In genomic region chr6:143146756-143147155, GRCm38 (mm10) we compare ENCODE assay signal across 10 mouse cellular contexts. TPM values are rescaled to one million over a fixed set of nuclear protein-coding genes. Genes with fewer than 3 reads are reported as not detected.
DNase-seq lines count a peak whose midpoint lies in the region; ATAC-seq and TF ChIP-seq lines count a peak whose summit lies in the region.
"Had no signal": no experiment of that assay in that cellular context is flagged by ENCODE, and none has a peak within 500 bp of the region (broad histone marks: within the 10 kb centered on the region; RNA-seq: fewer than 3 reads in every experiment).

No protein-coding gene starts in this region.

- no peak for ATAC-seq in kidney, embryonic 14.5 days (ENCODE audit: low FRiP score, low TSS enrichment)
- ATAC-seq in liver, embryonic 16.5 days (ENCODE audit: low read depth), result peak; percentile 55
- ATAC-seq: intestine, postnatal 0 days; midbrain, embryonic 13.5 days had no signal

- no peak overlapping the region for H3K9ac ChIP-seq in kidney, embryonic 14.5 days (ENCODE audit: low read depth, low read length)
- no peak overlapping the region for H3K9ac ChIP-seq in liver, embryonic 16.5 days (ENCODE audit: low read depth, low read length)
- H3K9ac ChIP-seq: midbrain, embryonic 13.5 days had no signal

- no peak overlapping the region for H3K27ac ChIP-seq in kidney, adult 2 months (ENCODE audit: insufficient read depth, low read depth, low read length)
- H3K27ac ChIP-seq in kidney, embryonic 14.5 days (ENCODE audit: low read depth, low read length), result no peak overlapping the region
- peak overlapping the region; percentile 82 for H3K27ac ChIP-seq in bone marrow, adult 2 months (ENCODE audit: control insufficient read depth, insufficient read depth, low read depth, low read length, poor library complexity)
- H3K27ac ChIP-seq in liver, embryonic 16.5 days (ENCODE audit: low read length), result peak overlapping the region; percentile 12; the same call in 1 of the 2 replicates
- H3K27ac ChIP-seq: midbrain, embryonic 13.5 days had no signal

- TF ChIP-seq CTCF in kidney, adult 2 months (conservative IDR thresholded peaks at IDR 0.05; ENCODE audit: insufficient read depth, insufficient read length, low read depth, low read length), result no peak
- TF ChIP-seq CTCF in bone marrow, adult 2 months (IDR thresholded peaks at IDR 0.05; ENCODE audit: control insufficient read depth, insufficient read depth, low read length), result no peak

- no peak for TF ChIP-seq POLR2A in kidney, adult 2 months (IDR thresholded peaks at IDR 0.05; ENCODE audit: low read depth, low read length)
- TF ChIP-seq POLR2A in bone marrow, adult 2 months (IDR thresholded peaks at IDR 0.05; ENCODE audit: borderline replicate concordance, control insufficient read depth, low read depth, low read length), result peak; percentile 37; the same call in 1 of the 2 replicates

- peak; percentile 80 for DNase-seq in kidney, adult 2 months
- peak; percentile 75 to 82 for DNase-seq in thymus, adult 18-20 months
- DNase-seq in urinary bladder, adult 18-20 months (ENCODE audit: low spot score in 2 of 2), result no peak
- DNase-seq in urinary bladder, postnatal 10 days (ENCODE audit: low spot score), result no peak
- DNase-seq in embryo, embryonic 9.5 days (ENCODE audit: extremely low spot score), result no peak

- 36% methylated on average over 8 of the region's 8 CpGs for WGBS in kidney, adult 2 months
- 58% methylated on average over 8 of the region's 8 CpGs for WGBS in kidney, embryonic 14.5 days
- under 1% methylated on average over 8 of the region's 8 CpGs for WGBS in bone marrow, adult 2 months
- WGBS in liver, embryonic 16.5 days (ENCODE audit: insufficient replicate concordance), result 19% methylated on average over 8 of the region's 8 CpGs

- H3K4me3 ChIP-seq in kidney, adult 2 months (ENCODE audit: insufficient read depth, low read depth, low read length), result no peak overlapping the region
- H3K4me3 ChIP-seq in kidney, embryonic 14.5 days (ENCODE audit: low read length), result no peak overlapping the region
- H3K4me3 ChIP-seq in bone marrow, adult 2 months (replicated peaks; ENCODE audit: control insufficient read depth, low read depth, low read length), result no peak overlapping the region
- H3K4me3 ChIP-seq in liver, embryonic 16.5 days (ENCODE audit: low read depth, low read length), result no peak overlapping the region
- H3K4me3 ChIP-seq: midbrain, embryonic 13.5 days had no signal

- H3K9me3 ChIP-seq in kidney, embryonic 14.5 days (ENCODE audit: control insufficient read depth, low read length), result no peaks in the 10 kb centered on the region
- H3K9me3 ChIP-seq in liver, embryonic 16.5 days (replicated peaks; ENCODE audit: control insufficient read depth, low read length), result no peaks in the 10 kb centered on the region
- H3K9me3 ChIP-seq: midbrain, embryonic 13.5 days had no signal

- no peak overlapping the region for H3K4me2 ChIP-seq in kidney, embryonic 14.5 days (replicated peaks; ENCODE audit: low read depth, low read length)
- no peak overlapping the region for H3K4me2 ChIP-seq in liver, embryonic 16.5 days (ENCODE audit: low read depth, low read length)
- H3K4me2 ChIP-seq: midbrain, embryonic 13.5 days had no signal

- no peaks in the 10 kb centered on the region for H3K36me3 ChIP-seq in kidney, adult 2 months (ENCODE audit: control insufficient read depth, insufficient read depth, low read length)
- no peaks in the 10 kb centered on the region for H3K36me3 ChIP-seq in kidney, embryonic 14.5 days (ENCODE audit: control insufficient read depth, insufficient read depth, low read length)
- no peaks in the 10 kb centered on the region for H3K36me3 ChIP-seq in liver, embryonic 16.5 days (ENCODE audit: control insufficient read depth, insufficient read depth)
- H3K36me3 ChIP-seq: midbrain, embryonic 13.5 days had no signal

- peaks cover 26% of the 10 kb centered on the region; the same call in 1 of the 2 replicates for H3K4me1 ChIP-seq in kidney, adult 2 months (ENCODE audit: control insufficient read depth, insufficient read depth, low read length)
- H3K4me1 ChIP-seq in kidney, embryonic 14.5 days (ENCODE audit: control insufficient read depth, insufficient read depth, low read length), result peaks cover 8% of the 10 kb centered on the region; the same call in 1 of the 2 replicates
- peaks cover 3% of the 10 kb centered on the region; the same call in 1 of the 2 replicates for H3K4me1 ChIP-seq in bone marrow, adult 2 months (ENCODE audit: control insufficient read depth, insufficient read depth, low read length)
- no peaks in the 10 kb centered on the region; the same call in 1 of the 2 replicates for H3K4me1 ChIP-seq in liver, embryonic 16.5 days (ENCODE audit: control insufficient read depth, low read depth, low read length)

- H3K27me3 ChIP-seq in kidney, adult 2 months (replicated peaks; ENCODE audit: control insufficient read depth, insufficient read depth, low read length), result no peaks in the 10 kb centered on the region
- H3K27me3 ChIP-seq in kidney, embryonic 14.5 days (ENCODE audit: control insufficient read depth, insufficient read depth, low read length), result no peaks in the 10 kb centered on the region
- H3K27me3 ChIP-seq in liver, embryonic 16.5 days (ENCODE audit: control insufficient read depth, insufficient read depth, low read depth, low read length), result no peaks in the 10 kb centered on the region
- H3K27me3 ChIP-seq: midbrain, embryonic 13.5 days had no signal

RNA-seq across cellular contexts. Expression of gene Etnk1, which starts 20.3 kb away (rescaled TPM):
- polyA plus RNA-seq in kidney, adult 2 months (2012; rRNA removed), result 71.5 and 71.6 TPM in 2 replicates
- 19.7 and 33.1 TPM in 2 replicates for polyA plus RNA-seq in kidney, embryonic 14.5 days (2014; fragmentation: Nextera tagmentation; extraction: Ambion mirVana)
- polyA plus RNA-seq in bone marrow, adult 2 months (2011; ENCODE audit: insufficient read depth, insufficient read length, low replicate concordance, missing spikeins), result 16.0 and 19.8 TPM in 2 replicates
- 7.8 and 8.7 TPM in 2 replicates for polyA plus RNA-seq in liver, embryonic 16.5 days (2015; fragmentation: Nextera tagmentation; extraction: Ambion mirVana)

RNA-seq across cellular contexts. Expression of gene C2cd5, which starts 46.8 kb away (rescaled TPM):
- polyA plus RNA-seq in kidney, adult 2 months (2012; rRNA removed), result 13.0 and 14.1 TPM in 2 replicates
- 16.8 and 34.5 TPM in 2 replicates for polyA plus RNA-seq in kidney, embryonic 14.5 days (2014; fragmentation: Nextera tagmentation; extraction: Ambion mirVana)
- 26.5 and 31.1 TPM in 2 replicates for polyA plus RNA-seq in bone marrow, adult 2 months (2011; ENCODE audit: insufficient read depth, insufficient read length, low replicate concordance, missing spikeins)
- 18.4 and 18.5 TPM in 2 replicates for polyA plus RNA-seq in liver, embryonic 16.5 days (2015; fragmentation: Nextera tagmentation; extraction: Ambion mirVana)

Comparison
In these comparisons a context has a peak if more than half of its experiments do, and no peak if none do; other contexts are left out.
1. DNase-seq: peak in kidney, adult 2 months (single experiment) and thymus, adult 18-20 months (2 of 2); none in urinary bladder, adult 18-20 months (0 of 2), urinary bladder, postnatal 10 days (single experiment) and embryo, embryonic 9.5 days (single experiment).
2. H3K27ac ChIP-seq: peak in bone marrow, adult 2 months (single experiment) and liver, embryonic 16.5 days (single experiment); none in kidney, adult 2 months (single experiment) and kidney, embryonic 14.5 days (single experiment).